Mouse (Mus musculus): ENCODE results near the gene Tmem53. TPM values are rescaled to one million over a fixed set of nuclear protein-coding genes. Genes with fewer than 3 reads are reported as not detected.

The Tmem53 gene
- total and polyA plus RNA-seq, 3 experiments, result 0.65 to 1.3 TPM; not detected in 1

DNA sequence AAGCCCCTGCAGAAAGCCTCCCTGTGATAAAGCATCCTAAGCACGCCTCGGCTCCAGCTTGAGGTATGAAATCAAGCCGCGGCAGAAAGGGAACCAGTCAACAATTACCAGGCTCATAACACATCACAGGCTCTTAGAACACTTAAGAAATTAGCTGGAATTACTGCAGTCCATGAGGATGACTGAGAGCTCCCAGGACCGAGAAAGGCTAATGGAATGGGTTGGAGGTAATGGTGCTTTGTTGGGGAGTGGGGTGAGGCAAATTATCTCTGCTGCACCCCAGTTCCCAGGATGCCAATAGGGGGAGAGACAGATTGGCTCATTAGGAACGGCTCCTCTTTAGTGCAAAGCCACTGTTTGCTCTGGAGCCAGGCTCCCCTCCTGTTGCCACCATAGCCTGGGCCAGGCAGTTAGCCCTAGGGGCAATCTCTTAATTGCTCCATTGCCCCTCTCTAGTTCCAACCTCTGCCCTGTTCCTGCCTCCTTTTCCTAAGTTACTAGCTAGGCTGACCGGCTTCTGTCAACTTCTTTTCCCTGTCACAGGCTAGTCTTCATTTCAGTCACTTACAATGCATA lies 17.5 kb upstream of the Tmem53 start:
- no peak overlapping the region for H3K9ac ChIP-seq (ENCODE audit: control insufficient read depth, low read depth, low read length, poor library complexity, severe bottlenecking)
- no peaks in the 10 kb centered on the region for H3K36me3 ChIP-seq (ENCODE audit: control insufficient read depth in 1 of 2, insufficient read depth in 2 of 2, low read length in 2 of 2)
- no peaks in the 10 kb centered on the region for H3K9me3 ChIP-seq (replicated peaks; ENCODE audit: insufficient read depth, low read length)
- no peaks in the 10 kb centered on the region for H3K79me2 ChIP-seq (ENCODE audit: control insufficient read depth, insufficient read depth, low read length, poor library complexity)
- TF ChIP-seq CHD2 (IDR thresholded peaks at IDR 0.05; ENCODE audit: low read length), result no peak
- no peak for TF ChIP-seq MAFK (IDR thresholded peaks at IDR 0.05; ENCODE audit: borderline replicate concordance, low read depth, low read length)
- no peak for TF ChIP-seq RAD21 (IDR thresholded peaks at IDR 0.05; ENCODE audit: low read depth, low read length)
- no peak for TF ChIP-seq ETS1 (IDR thresholded peaks at IDR 0.05; ENCODE audit: low read depth, low read length)
- no peak for TF ChIP-seq ZNF384 (IDR thresholded peaks at IDR 0.05; ENCODE audit: low read depth, low read length)
- no peak for TF ChIP-seq CTCF (IDR thresholded peaks at IDR 0.05 in 2 of 3, conservative IDR thresholded peaks at IDR 0.05 in 1 of 3; ENCODE audit: control insufficient read depth in 1 of 3, insufficient read depth in 1 of 3, low read depth in 2 of 3, low read length in 3 of 3, poor library complexity in 1 of 3, severe bottlenecking in 1 of 3)
- TF ChIP-seq MYB (IDR thresholded peaks at IDR 0.05; ENCODE audit: low read depth, low read length), result no peak
- TF ChIP-seq GABPA (IDR thresholded peaks at IDR 0.05; ENCODE audit: low read depth, low read length), result no peak
- H3K4me1 ChIP-seq (ENCODE audit: control insufficient read depth in 1 of 2, insufficient read depth in 2 of 2, low read length in 2 of 2), result no peaks in the 10 kb centered on the region
- H3K4me3 ChIP-seq (ENCODE audit: control insufficient read depth in 1 of 2, insufficient read depth in 1 of 2, low read depth in 2 of 2, low read length in 2 of 2), result no peak overlapping the region
- H3K27ac ChIP-seq (ENCODE audit: control insufficient read depth, low read depth, low read length), result no peak overlapping the region
- DNase-seq (ENCODE audit: low read depth, low spot score), result no peak
- H3K27me3 ChIP-seq (ENCODE audit: control insufficient read depth in 1 of 2, insufficient read depth in 2 of 2, low read length in 2 of 2), result peaks cover 5 to 8% of the 10 kb centered on the region in 2 experiments

DNA sequence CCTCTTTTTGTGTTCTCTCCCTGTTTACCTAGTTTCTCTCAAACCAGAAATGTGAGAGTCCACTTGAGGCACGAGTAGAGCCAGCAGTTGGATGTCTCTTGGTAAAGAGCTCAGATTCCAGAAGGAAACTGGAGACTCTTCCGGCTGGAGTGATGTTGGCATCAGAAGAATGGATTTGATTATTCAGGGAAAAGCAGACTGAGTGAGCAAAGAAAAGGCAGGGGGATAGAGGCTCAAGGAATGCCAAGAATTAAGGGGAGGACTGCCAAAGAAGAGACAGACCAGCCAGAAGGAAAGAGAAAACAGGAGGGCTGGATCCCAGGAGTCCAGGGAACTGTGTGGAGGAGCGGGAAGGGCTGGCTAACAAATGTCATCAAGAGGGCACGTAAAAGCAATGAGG lies 15.9 kb upstream of the Tmem53 start:
- Histone ChIP-seq H3K4me1 (ENCODE audit: control insufficient read depth in 1 of 2, insufficient read depth in 2 of 2, low read length in 2 of 2) (no peaks in the 10 kb centered on the region), H3K4me3 (ENCODE audit: control insufficient read depth in 1 of 2, insufficient read depth in 1 of 2, low read depth in 2 of 2, low read length in 2 of 2) (no peak overlapping the region), H3K27ac (ENCODE audit: control insufficient read depth, low read depth, low read length) (no peak overlapping the region), H3K36me3 (ENCODE audit: control insufficient read depth in 1 of 2, insufficient read depth in 2 of 2, low read length in 2 of 2) (no peaks in the 10 kb centered on the region), H3K9me3 (replicated peaks; ENCODE audit: insufficient read depth, low read length) (no peaks in the 10 kb centered on the region), H3K27me3 (ENCODE audit: control insufficient read depth in 1 of 2, insufficient read depth in 2 of 2, low read length in 2 of 2) (peaks cover 5 to 10% of the 10 kb centered on the region in 2 experiments), H3K79me2 (ENCODE audit: control insufficient read depth, insufficient read depth, low read length, poor library complexity) (no peaks in the 10 kb centered on the region), H3K9ac (ENCODE audit: control insufficient read depth, low read depth, low read length, poor library complexity, severe bottlenecking) (no peak overlapping the region)
- no peak for DNase-seq (ENCODE audit: low read depth, low spot score)
- no peak for TF ChIP-seq POLR2A (IDR thresholded peaks at IDR 0.05; ENCODE audit: control insufficient read depth in 1 of 2, insufficient read depth in 1 of 2, low read depth in 1 of 2, low read length in 2 of 2, poor library complexity in 1 of 2)
- TF ChIP-seq USF1 (IDR thresholded peaks at IDR 0.05; ENCODE audit: low read depth, low read length), result no peak
- no peak for TF ChIP-seq MAZ (IDR thresholded peaks at IDR 0.05; ENCODE audit: low read depth, low read length)
- TF ChIP-seq MYB (IDR thresholded peaks at IDR 0.05; ENCODE audit: low read depth, low read length), result no peak
- no peak for TF ChIP-seq CTCF (IDR thresholded peaks at IDR 0.05 in 2 of 3, conservative IDR thresholded peaks at IDR 0.05 in 1 of 3; ENCODE audit: control insufficient read depth in 1 of 3, insufficient read depth in 1 of 3, low read depth in 2 of 3, low read length in 3 of 3, poor library complexity in 1 of 3, severe bottlenecking in 1 of 3)
- no peak for TF ChIP-seq ETS1 (IDR thresholded peaks at IDR 0.05; ENCODE audit: low read depth, low read length)
- no peak for TF ChIP-seq NELFE (IDR thresholded peaks at IDR 0.05; ENCODE audit: low read depth, low read length)

- Histone ChIP-seq H3K27me3 (ENCODE audit: control insufficient read depth in 1 of 2, insufficient read depth in 2 of 2, low read length in 2 of 2) (peaks cover 3 to 6% of the 10 kb centered on the region in 2 experiments; a peak in 2 of 4 replicates), H3K79me2 (ENCODE audit: control insufficient read depth, insufficient read depth, low read length, poor library complexity) (no peaks in the 10 kb centered on the region), H3K36me3 (ENCODE audit: control insufficient read depth in 1 of 2, insufficient read depth in 2 of 2, low read length in 2 of 2) (no peaks in the 10 kb centered on the region), H3K4me1 (ENCODE audit: control insufficient read depth in 1 of 2, insufficient read depth in 2 of 2, low read length in 2 of 2) (no peaks in the 10 kb centered on the region), H3K9ac (ENCODE audit: control insufficient read depth, low read depth, low read length, poor library complexity, severe bottlenecking) (no peak overlapping the region), H3K27ac (ENCODE audit: control insufficient read depth, low read depth, low read length) (no peak overlapping the region), H3K9me3 (replicated peaks; ENCODE audit: insufficient read depth, low read length) (no peaks in the 10 kb centered on the region), H3K4me3 (ENCODE audit: control insufficient read depth in 1 of 2, insufficient read depth in 1 of 2, low read depth in 2 of 2, low read length in 2 of 2) (no peak overlapping the region)
- no peak for DNase-seq (ENCODE audit: low read depth, low spot score)
- no peak for TF ChIP-seq ELF1 (IDR thresholded peaks at IDR 0.05; ENCODE audit: low read depth, low read length)
- no peak for TF ChIP-seq MYB (IDR thresholded peaks at IDR 0.05; ENCODE audit: low read depth, low read length)
- no peak for TF ChIP-seq POLR2A (IDR thresholded peaks at IDR 0.05; ENCODE audit: control insufficient read depth in 1 of 2, insufficient read depth in 1 of 2, low read depth in 1 of 2, low read length in 2 of 2, poor library complexity in 1 of 2)
- no peak for TF ChIP-seq SMC3 (IDR thresholded peaks at IDR 0.05; ENCODE audit: low read depth, low read length)
- no peak for TF ChIP-seq SIN3A (IDR thresholded peaks at IDR 0.05; ENCODE audit: low read length)
- no peak for TF ChIP-seq MXI1 (IDR thresholded peaks at IDR 0.05; ENCODE audit: low read depth, low read length)
- TF ChIP-seq TBP (IDR thresholded peaks at IDR 0.05; ENCODE audit: low read depth, low read length), result no peak
- TF ChIP-seq MYC (IDR thresholded peaks at IDR 0.05; ENCODE audit: low read depth, low read length), result no peak
- no peak for TF ChIP-seq EP300 (IDR thresholded peaks at IDR 0.05; ENCODE audit: low read depth in 1 of 2, low read length in 2 of 2)
- no peak for TF ChIP-seq GATA1 (IDR thresholded peaks at IDR 0.05; ENCODE audit: low read depth, low read length)
- no peak for TF ChIP-seq NRF1 (IDR thresholded peaks at IDR 0.05; ENCODE audit: insufficient read depth, low read depth, low read length, poor library complexity, severe bottlenecking)
- TF ChIP-seq MEF2A (IDR thresholded peaks at IDR 0.05; ENCODE audit: extremely low read depth, insufficient replicate concordance, low read depth, low read length, poor library complexity, severe bottlenecking), result no peak
- no peak for TF ChIP-seq MAFK (IDR thresholded peaks at IDR 0.05; ENCODE audit: borderline replicate concordance, low read depth, low read length)
- no peak for TF ChIP-seq HCFC1 (IDR thresholded peaks at IDR 0.05; ENCODE audit: low read depth, low read length)
- no peak for TF ChIP-seq ETS1 (IDR thresholded peaks at IDR 0.05; ENCODE audit: low read depth, low read length)
- TF ChIP-seq MAZ (IDR thresholded peaks at IDR 0.05; ENCODE audit: low read depth, low read length), result no peak
- no peak for TF ChIP-seq TCF12 (IDR thresholded peaks at IDR 0.05; ENCODE audit: low read depth, low read length)
Measured at GRCm38 (mm10) chr4:117239153-117239552, 12.6 kb upstream of the Tmem53 start.
